Mouse (Mus musculus) neural tube, embryonic 14.5 days (tissue): ENCODE measurements around the gene Hilpda. TPM values are rescaled to one million over a fixed set of nuclear protein-coding genes. Genes with fewer than 3 reads are reported as not detected.
A peak's percentile ranks its signal among the peaks of the same experiment; 100 is the strongest.

Experiments used
- ATAC-seq: fragments of 200-750 bp; cut with Nextera tagmentation; 2 replicates; pipeline ENCODE4 v1.8.0; 2017; ENCODE audit warnings: low read depth, mild to moderate bottlenecking, moderate TSS enrichment, moderate library complexity
- H3K27ac ChIP-seq: fragments of 300-500 bp; sonication (generic); 2 replicates; pipeline ENCODE4 v1.5.1; 2014; ENCODE audit warnings: low read depth, mild to moderate bottlenecking, control low read depth, low read length, moderate library complexity, mixed read lengths
- H3K27me3 ChIP-seq: fragments of 300-500 bp; sonication (generic); 2 replicates; pipeline ENCODE4 v1.6.1; 2014; ENCODE audit warnings: low read length; ENCODE audit not compliant: control insufficient read depth, insufficient read depth
- H3K36me3 ChIP-seq: fragments of 300-500 bp; sonication (generic); 2 replicates; pipeline ENCODE4 v1.6.1; 2014; ENCODE audit warnings: low read length, mixed read lengths; ENCODE audit not compliant: control insufficient read depth, insufficient read depth
- H3K4me1 ChIP-seq: fragments of 300-500 bp; sonication (generic); 2 replicates; pipeline ENCODE4 v1.6.1; 2014; ENCODE audit warnings: low read length; ENCODE audit not compliant: control insufficient read depth, insufficient read depth
- H3K4me2 ChIP-seq: fragments of 300-500 bp; sonication (generic); 2 replicates; pipeline ENCODE4 v1.6.1; 2014; ENCODE audit warnings: mild to moderate bottlenecking, low read depth, low read length, control low read depth
- H3K4me3 ChIP-seq: fragments of 300-500 bp; sonication (generic); 2 replicates; pipeline ENCODE4 v1.5.1; 2014; ENCODE audit warnings: low read depth, low read length, control low read depth, mixed read lengths
- H3K9ac ChIP-seq: fragments of 300-500 bp; sonication (generic); replicated peaks from 2 replicates; pipeline ENCODE4 v1.6.1; 2014; ENCODE audit warnings: low read depth, mild to moderate bottlenecking, control low read depth, low read length, mixed read lengths
- H3K9me3 ChIP-seq: fragments of 300-500 bp; sonication (generic); 2 replicates; pipeline ENCODE4 v1.6.1; 2016; ENCODE audit warnings: low read length; ENCODE audit not compliant: control insufficient read depth
- WGBS: fragments of 180-500 bp; shearing (Covaris S2); extraction: QIAGEN DNeasy Blood & Tissue Kit; methylation state at CpG from one replicate; pipeline ENCODE4 v1.1.7; 2014; 5-methylcytosine and 5-hydroxymethylcytosine counted together
- polyA plus RNA-seq: library from polyadenylated mRNA; unstranded; fragments of >200 nt; fragmentation: Nextera tagmentation; extraction: Ambion mirVana; gene quantifications from 2 replicates; pipeline ENCODE4 v1.2.1, GENCODE M21; 2014

The Hilpda gene
- polyA plus RNA-seq, 1 experiment from 2014 or later = 27.9 TPM

DNA sequence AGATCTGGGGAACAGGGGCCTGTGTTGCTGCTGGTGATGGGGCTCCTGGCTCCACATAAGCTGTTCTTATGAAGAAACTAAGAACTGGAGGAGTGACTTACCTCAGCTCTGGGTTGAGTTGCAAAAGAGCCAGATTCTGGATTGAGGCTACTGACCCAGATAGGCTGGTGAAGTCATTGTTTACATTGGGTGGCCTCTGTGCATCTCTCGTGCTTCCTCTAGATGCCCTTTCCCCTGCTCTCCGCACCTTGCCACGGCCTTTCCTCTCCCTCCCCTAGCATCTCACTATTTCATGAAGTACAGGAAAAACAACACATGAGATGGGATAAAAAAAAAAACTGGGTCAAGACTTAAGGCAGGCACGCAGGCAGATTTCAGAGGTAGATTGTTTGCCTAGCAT, 5.4 kb upstream of the Hilpda start:
- Histone ChIP-seq H3K4me2 (no peak overlapping the region), H3K9me3 (no peaks in the 10 kb centered on the region), H3K36me3 (no peaks in the 10 kb centered on the region), H3K9ac (no peak overlapping the region), H3K27me3 (no peaks in the 10 kb centered on the region), H3K27ac (no peak overlapping the region), H3K4me1 (no peaks in the 10 kb centered on the region), H3K4me3 (no peak overlapping the region)
- no peak for ATAC-seq
- WGBS = 76% methylated on average over 4 of the region's 4 CpGs

DNA sequence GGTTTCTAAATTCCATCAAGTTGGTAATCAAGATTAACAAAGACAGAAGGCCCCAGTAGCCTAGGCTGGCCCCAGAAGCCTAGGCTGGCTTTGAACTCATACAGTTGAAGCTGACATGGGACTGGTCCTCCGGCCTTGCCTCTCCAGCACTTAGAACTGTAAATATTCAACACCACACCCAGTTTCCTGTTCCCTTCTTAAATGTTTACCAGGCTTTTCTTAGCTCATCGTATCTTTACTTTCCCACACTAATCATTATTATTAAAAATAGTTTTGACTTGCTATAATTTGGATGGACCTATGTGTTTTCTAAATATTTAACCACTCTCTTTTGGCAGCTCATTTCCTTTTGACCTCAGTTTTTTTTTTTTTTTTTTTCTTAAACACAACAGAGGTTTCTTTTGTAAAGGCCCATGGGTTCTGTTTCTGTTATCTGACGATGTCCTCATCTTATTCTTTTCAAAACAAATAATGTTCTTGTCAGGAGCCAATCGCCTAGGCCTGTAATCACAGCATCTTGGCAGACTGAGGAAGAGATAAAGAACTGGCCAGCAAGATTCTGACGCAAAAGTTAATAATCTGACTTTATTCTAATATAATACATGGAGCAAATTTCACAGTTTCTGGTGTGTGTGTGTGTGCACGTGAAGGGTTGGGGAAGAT, 3.2 kb upstream of the Hilpda start:
- Histone ChIP-seq H3K9ac (no peak overlapping the region), H3K27me3 (no peaks in the 10 kb centered on the region), H3K9me3 (no peaks in the 10 kb centered on the region), H3K4me1 (peaks cover 5% of the 10 kb centered on the region; the same call in 1 of the 2 replicates), H3K4me2 (no peak overlapping the region), H3K4me3 (no peak overlapping the region), H3K36me3 (no peaks in the 10 kb centered on the region), H3K27ac (no peak overlapping the region)
- 84% methylated on average over 6 of the region's 6 CpGs for WGBS
- ATAC-seq = no peak

DNA sequence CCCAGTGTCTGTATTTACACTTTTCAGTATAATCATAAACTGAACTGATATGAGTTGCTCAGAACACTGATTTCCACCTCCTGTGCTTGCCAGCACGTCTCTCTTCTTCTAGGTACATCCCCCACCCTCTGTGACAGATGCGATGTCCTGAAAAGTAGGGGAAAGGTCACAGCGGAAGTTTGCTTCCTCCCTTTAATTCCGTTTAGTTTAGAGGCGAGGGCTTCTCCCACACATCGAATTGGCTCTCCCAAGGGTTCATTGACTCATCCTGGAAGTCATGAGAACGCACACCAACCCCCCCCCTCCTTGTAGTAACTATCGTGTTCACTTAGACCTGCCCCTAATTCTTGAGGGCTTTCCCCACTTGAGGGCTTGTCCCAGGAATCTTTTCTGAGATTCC, 1.3 kb upstream of the Hilpda start:
- Histone ChIP-seq H3K27ac (no peak overlapping the region), H3K4me2 (no peak overlapping the region), H3K4me1 (peaks cover 5% of the 10 kb centered on the region; the same call in 1 of the 2 replicates), H3K9ac (no peak overlapping the region), H3K9me3 (no peaks in the 10 kb centered on the region), H3K27me3 (no peaks in the 10 kb centered on the region), H3K36me3 (no peaks in the 10 kb centered on the region), H3K4me3 (no peak overlapping the region)
- 20% methylated on average over 8 of the region's 8 CpGs for WGBS
- no peak for ATAC-seq

DNA sequence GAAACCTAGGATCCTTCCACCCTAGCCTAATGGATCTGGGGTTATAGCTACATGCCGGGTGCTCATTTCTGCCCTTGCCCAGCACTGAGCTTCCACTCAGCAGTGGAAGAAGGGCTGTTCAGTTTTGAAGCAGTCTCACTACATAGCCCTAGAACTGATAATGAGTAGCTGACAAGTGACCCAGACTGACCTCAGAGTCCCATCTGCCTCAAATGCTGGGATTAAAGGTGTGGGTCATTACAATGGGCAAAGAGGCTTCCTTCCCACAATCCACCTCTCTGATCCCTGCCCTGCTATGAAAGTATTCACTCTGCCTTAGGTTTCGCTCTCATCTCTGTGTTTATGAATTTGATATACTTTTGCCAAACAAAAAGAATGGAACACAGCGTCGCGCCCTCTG, 4.5 kb downstream of the Hilpda start:
- H3K4me3 ChIP-seq = no peak overlapping the region
- H3K4me1 ChIP-seq = peaks cover 5% of the 10 kb centered on the region; the same call in 1 of the 2 replicates
- no peak overlapping the region for H3K4me2 ChIP-seq
- H3K27me3 ChIP-seq = no peaks in the 10 kb centered on the region
- H3K9me3 ChIP-seq = no peaks in the 10 kb centered on the region
- 98% methylated on average over 5 of the region's 5 CpGs for WGBS
- ATAC-seq = no peak
- H3K36me3 ChIP-seq = no peaks in the 10 kb centered on the region
- no peak overlapping the region for H3K27ac ChIP-seq
- H3K9ac ChIP-seq = no peak overlapping the region

DNA sequence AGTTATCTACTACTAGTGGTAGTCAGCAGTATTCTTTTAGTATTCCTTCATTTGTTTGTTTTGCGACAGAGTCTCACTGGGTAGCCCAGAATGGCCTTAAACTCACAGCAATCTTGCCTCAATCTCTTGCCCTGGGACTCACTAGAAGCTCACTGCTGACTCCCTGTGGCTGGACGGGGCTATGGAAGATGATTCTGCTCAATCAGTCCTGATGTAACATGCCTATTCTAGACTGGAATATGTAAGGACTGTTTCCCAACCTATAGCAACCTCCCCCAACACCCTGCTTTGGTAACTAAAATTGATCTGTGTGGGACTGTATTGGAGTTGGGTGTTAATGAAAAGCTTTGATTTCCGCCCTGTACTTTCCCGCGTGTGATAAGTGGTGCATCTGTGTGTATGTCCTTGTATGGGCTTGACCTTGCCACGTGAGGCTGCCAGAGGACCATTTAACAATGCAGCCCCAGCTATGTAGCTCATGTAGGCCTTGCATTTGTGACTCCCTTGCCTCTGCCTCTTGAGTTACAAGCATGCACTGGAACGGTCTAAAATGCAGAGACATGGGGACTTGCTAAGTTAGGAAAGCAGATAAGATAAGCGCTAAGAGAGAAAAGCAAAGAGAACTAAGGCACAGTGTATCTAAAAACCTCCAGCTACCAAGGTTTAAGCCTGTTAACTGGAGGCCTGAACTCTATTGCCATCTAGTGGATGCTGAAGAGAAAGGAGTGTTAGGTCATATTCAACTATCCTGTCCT, 6.4 kb downstream of the Hilpda start:
- no peak overlapping the region for H3K9ac ChIP-seq
- no peak overlapping the region for H3K4me2 ChIP-seq
- no peak overlapping the region for H3K27ac ChIP-seq
- H3K9me3 ChIP-seq = no peaks in the 10 kb centered on the region
- no peaks in the 10 kb centered on the region for H3K4me1 ChIP-seq
- no peak overlapping the region for H3K4me3 ChIP-seq
- no peaks in the 10 kb centered on the region for H3K36me3 ChIP-seq
- peak; percentile 61; the same call in 1 of the 2 replicates for ATAC-seq
- 42% methylated on average over 8 of the region's 8 CpGs for WGBS
- H3K27me3 ChIP-seq = no peaks in the 10 kb centered on the region

DNA sequence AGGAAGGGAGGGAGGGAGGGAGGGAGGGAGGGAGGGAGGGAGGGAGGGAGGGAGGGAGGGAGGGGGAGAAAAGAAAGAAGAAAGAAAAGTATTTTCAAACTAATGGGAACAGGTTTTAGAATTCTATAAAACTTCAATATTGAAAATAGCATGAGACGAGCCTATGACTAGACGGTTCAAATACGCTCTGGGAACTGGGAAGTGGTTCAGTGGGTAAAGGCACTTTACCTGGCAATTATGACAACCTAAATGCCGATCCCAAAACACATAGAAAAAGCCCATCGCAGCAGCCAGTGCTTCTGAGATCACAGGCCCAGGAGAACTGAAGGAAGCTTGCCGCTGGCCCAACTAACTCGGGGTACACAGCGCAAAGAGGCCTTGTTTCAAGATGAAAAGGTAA, 7.0 kb downstream of the Hilpda start, which contains the start of gene Fam71f2:
TSS of gene Fam71f2 (plus strand) at position 301 of the 400 bp plus-strand sequence.
- no peaks in the 10 kb centered on the region for H3K27me3 ChIP-seq
- H3K4me1 ChIP-seq = no peaks in the 10 kb centered on the region
- ATAC-seq = no peak
- H3K4me2 ChIP-seq = no peak within 1 kb of the TSS
- no peak within 1 kb of the TSS for H3K9ac ChIP-seq
- no peak within 1 kb of the TSS for H3K4me3 ChIP-seq
- H3K9me3 ChIP-seq = no peaks in the 10 kb centered on the region
- no peaks in the 10 kb centered on the region for H3K36me3 ChIP-seq
- H3K27ac ChIP-seq = no peak within 1 kb of the TSS
- WGBS = 87% methylated on average over 8 of the region's 8 CpGs

DNA sequence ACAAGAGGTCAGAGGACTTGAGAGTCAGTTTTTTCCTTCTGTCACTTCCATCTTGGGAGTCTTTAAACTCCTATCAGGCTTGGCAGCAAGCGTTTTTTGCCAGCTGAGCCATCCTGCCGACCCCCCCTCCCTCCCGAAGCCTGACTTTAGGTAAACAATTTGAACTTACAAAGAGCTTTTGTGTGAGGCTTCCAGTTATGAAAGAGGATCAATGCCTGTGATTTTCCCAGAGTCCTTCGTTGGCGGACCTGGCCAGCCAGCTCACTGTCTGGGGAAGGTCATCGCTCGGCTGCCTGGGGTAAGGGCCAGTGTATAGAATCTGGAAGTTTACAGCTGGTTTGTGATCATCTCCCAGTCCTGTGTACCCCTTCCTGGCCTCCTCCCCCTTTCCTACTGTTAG, 8.4 kb downstream of the Hilpda start:
- WGBS = 31% methylated on average over 7 of the region's 7 CpGs
- Histone ChIP-seq H3K4me2 (no peak overlapping the region), H3K9me3 (no peaks in the 10 kb centered on the region), H3K9ac (no peak overlapping the region), H3K36me3 (no peaks in the 10 kb centered on the region), H3K27me3 (no peaks in the 10 kb centered on the region), H3K4me1 (no peaks in the 10 kb centered on the region), H3K4me3 (no peak overlapping the region), H3K27ac (no peak overlapping the region)
- ATAC-seq = no peak

DNA sequence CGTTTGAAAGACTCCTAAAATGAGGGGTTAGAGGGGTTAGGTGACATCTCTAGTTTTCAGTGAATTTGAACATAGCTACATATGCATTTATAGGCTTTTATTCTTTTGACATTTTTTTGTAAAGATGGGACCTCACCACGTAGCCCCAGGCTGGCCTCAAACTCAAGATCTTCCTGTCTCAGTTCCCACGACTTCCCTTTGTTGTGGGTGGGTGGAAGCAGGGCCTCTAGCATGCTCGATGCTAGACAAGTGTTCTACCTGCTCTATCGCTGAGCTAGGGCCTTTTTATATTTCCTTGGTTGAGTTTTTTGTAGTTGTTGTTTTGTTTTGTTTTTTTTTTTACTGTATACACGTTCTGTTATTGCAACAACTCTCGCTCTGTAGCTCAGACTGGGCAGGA, 14.6 kb downstream of the Hilpda start:
- no peak overlapping the region for H3K27ac ChIP-seq
- no peak overlapping the region for H3K4me2 ChIP-seq
- no peaks in the 10 kb centered on the region for H3K9me3 ChIP-seq
- no peaks in the 10 kb centered on the region for H3K4me1 ChIP-seq
- no peaks in the 10 kb centered on the region for H3K27me3 ChIP-seq
- H3K36me3 ChIP-seq = no peaks in the 10 kb centered on the region
- H3K9ac ChIP-seq = no peak overlapping the region
- no peak overlapping the region for H3K4me3 ChIP-seq
- no peak for ATAC-seq
- 79% methylated on average over 7 of the region's 7 CpGs for WGBS

DNA sequence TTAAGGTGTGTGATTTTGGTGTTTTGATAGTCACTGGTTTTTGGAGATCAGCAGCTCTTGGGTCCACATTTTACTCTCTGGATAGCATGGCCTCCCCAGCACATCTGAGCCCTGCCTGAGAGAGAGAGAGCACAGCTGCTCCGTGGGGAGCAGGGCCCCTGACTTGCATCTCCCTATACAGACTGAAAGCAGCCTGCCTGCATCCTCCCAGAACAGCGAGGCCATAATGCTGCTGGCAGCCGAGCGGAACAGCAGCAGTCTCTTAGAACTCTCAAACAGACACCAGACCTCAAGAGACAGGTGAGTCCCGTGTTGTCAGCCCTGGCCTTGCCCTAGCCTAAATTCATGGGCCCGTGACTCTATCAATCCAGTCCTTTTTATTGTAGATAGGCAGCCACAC, 15.2 kb downstream of the Hilpda start:
- H3K9ac ChIP-seq = no peak overlapping the region
- H3K4me2 ChIP-seq = no peak overlapping the region
- ATAC-seq = no peak
- H3K4me3 ChIP-seq = no peak overlapping the region
- no peaks in the 10 kb centered on the region for H3K36me3 ChIP-seq
- H3K27me3 ChIP-seq = no peaks in the 10 kb centered on the region
- H3K9me3 ChIP-seq = no peaks in the 10 kb centered on the region
- 26% methylated on average over 6 of the region's 6 CpGs for WGBS
- H3K4me1 ChIP-seq = no peaks in the 10 kb centered on the region
- no peak overlapping the region for H3K27ac ChIP-seq
